Mouse (Mus musculus): ENCODE data around the gene Zbtb16. TPM values are rescaled to one million over a fixed set of nuclear protein-coding genes. Genes with fewer than 3 reads are reported as not detected.

Gene Zbtb16
- total RNA-seq, 2 experiments from 2014 or later: 122 to 213 TPM

GRCm38 (mm10) chr9:48645648-48646126 is 190.3 kb downstream of the Zbtb16 start:
- DNase-seq: no peak

GRCm38 (mm10) chr9:48644926-48645647 is 190.9 kb downstream of the Zbtb16 start:
- DNase-seq: peak; percentile 66 to 78

DNA sequence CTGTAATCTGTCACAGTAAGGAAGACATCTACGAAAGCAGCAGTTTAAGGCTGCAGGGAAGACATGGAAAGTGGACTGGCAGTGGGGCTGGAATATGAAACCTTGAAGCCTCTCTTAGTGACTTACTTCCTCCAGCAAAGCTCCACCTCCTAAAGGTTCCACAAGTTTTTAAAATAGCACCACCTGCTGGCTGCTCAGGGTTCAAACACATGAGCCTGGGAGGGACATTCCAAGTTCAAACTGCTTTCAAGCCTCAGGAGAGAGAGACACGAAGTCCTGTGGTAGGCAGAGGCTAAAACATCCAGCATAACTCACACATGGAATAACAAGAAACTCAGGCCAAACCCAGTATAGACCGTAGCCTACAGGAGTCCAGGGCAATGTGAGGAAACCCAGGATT is 191.6 kb downstream of the Zbtb16 start:
- DNase-seq: peak in 1 of 2 experiments; percentile 17

GRCm38 (mm10) chr9:48641636-48642035 is 194.4 kb downstream of the Zbtb16 start:
- DNase-seq: no peak

GRCm38 (mm10) chr9:48640881-48641280 is 195.1 kb downstream of the Zbtb16 start:
- peak; percentile 1 to 3 for DNase-seq

GRCm38 (mm10) chr9:48638176-48638803 is 197.7 kb downstream of the Zbtb16 start:
- peak in 1 of 2 experiments; percentile 3 for DNase-seq

GRCm38 (mm10) chr9:48637161-48637560 is 198.9 kb downstream of the Zbtb16 start:
- DNase-seq: peak in 1 of 2 experiments; percentile 0

GRCm38 (mm10) chr9:48635576-48636350 is 200.3 kb downstream of the Zbtb16 start:
- no peak for DNase-seq

DNA sequence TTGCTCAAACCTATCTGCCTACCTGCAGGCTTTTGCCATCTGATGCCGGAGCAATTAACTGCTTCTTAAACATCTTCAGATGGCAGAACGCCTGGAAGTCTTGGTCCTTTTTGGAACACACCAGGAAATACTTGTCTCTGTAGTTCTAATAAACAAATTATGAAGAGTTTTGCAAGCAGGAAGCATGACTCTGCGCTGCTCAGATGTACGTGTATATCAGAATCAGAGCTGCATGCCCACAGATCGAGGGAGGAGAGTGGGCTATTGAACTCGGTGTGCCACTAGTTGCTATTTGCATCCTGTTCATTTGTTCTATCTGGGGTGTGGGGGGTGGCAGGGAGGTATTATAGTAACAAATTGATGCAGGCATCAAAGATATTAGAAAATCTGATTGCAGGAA is 202.9 kb downstream of the Zbtb16 start:
- no peak for DNase-seq

DNA sequence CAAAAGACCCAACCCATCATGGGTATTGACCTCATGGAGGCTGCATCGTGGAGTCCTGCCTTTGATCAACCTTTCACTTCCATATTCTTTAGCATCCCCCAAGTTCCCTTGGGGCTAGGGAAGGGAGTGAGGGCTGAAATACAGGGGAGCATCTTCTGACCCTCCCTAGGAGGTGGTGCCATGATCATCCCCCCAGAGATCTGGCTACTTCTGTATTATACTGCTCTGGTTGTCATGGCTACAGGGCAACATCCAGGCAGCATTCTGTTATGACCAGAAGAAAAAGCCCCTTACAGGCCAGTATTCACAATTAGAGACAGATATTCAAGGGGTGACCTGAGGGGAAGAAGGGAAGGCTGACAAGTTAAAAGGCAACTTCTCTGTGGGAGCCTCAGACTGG is 216.8 kb downstream of the Zbtb16 start:
- DNase-seq: no peak

GRCm38 (mm10) chr9:48618589-48618988 is 217.4 kb downstream of the Zbtb16 start:
- peak; percentile 86 to 91 for DNase-seq

GRCm38 (mm10) chr9:48618111-48618510 is 217.9 kb downstream of the Zbtb16 start:
- peak; percentile 89 to 90 for DNase-seq

DNA sequence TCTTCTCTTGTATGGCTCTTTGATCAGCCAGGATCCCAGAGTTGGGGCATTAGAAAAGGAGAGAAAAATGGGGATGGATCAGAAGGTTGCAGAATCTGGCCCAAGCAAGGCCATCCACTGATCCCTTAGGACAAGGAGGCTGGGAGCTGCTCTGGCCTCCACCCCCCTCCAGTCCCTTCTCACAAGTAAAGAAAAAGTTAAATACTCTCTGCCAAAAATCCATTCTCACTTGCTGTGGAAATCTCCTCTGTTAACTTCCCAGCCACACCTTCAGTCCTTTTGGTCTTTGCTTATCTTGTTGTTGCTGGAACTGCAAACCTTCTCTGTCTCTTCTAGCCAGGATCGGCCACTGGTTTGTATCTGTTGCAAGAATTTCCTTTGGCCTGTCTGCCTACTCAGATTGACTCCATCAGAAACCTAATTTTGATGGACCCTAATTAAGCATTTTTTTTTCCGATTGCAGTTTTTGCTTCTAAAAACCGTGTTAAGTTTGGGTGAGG is 218.5 kb downstream of the Zbtb16 start:
- DNase-seq: peak; percentile 48 to 65

- no peak for DNase-seq
Observed at GRCm38 (mm10) chr9:48613221-48613620, 222.8 kb downstream of the Zbtb16 start.

- peak; percentile 45 to 64 for DNase-seq
Observed at GRCm38 (mm10) chr9:48612542-48612941, 223.5 kb downstream of the Zbtb16 start.

DNA sequence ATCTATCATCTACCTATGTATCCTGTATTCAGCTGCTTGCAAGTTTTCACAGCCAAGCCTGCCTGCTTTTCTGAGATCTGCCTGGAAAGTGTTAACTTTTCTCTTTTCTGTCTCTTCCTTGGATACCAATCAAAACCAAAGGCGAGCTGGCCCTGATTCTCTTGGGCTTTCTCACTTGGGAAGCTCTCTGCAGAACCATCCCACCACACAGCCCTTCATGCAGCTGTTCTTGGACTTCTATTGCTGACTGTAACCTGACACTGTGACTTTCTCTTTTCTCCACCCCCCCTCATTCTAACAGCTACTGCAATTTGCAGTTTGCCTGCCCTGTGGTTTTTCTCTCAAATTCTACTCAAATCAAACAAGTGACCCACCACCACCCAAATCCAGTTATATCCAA is 225.0 kb downstream of the Zbtb16 start:
- no peak for DNase-seq

DNA sequence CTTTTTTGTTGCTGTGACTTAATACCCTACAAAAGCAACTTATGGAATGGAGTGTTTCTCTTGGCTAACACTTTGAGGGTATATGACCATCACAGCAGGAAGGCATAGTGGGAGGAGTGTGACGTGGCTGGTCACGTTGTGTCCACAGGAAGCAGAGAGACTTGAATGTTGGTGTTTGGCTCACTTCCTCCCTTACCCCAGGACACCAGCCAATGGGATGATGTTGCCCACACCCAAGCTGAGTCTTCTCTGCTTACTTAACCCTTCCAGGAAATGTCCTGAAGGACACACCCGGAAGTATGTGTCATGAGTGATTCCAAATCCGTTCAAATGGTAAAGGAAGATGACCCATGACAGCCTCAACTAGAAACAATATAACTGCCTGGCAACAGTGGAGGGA is 226.3 kb downstream of the Zbtb16 start:
- DNase-seq: no peak

DNA sequence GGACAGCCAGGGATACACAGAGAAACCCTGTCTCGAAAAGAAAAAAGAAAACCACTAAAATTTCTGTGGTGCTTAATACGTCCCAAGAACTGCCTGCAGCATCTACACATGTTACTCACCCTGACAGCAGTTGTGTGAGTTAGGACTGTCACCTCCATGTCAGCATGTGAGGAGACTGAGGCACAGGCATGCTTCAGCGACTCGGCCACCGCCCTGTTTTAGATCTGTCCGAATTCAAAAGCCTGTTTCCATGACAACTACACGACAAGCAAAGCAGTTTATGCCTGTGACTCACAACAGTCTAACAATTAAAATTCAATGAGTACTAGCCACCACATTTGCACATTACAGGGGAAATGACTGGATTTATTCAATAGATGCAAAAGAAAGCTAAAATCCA is 228.6 kb downstream of the Zbtb16 start:
- no peak for DNase-seq

DNA sequence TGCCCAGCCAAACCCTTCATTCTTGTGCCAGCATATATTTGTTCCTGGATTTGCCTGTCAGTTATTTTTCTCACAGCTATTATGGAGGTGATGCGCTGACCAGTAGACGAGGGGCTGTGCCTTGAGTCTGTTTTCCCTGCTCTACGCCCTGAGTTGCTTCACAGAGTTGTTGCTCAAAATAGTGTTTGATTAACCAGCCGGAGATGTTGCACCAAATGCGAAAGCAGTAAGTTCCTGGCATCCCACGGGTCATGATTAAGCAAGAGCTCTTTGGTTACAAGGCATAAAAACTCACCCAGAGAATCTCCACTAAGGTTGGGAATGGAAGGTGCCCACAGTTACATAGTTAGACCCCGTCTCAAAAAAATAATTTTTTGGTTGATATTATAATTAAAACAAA is 229.9 kb downstream of the Zbtb16 start:
- DNase-seq: peak; percentile 44 to 65

DNA sequence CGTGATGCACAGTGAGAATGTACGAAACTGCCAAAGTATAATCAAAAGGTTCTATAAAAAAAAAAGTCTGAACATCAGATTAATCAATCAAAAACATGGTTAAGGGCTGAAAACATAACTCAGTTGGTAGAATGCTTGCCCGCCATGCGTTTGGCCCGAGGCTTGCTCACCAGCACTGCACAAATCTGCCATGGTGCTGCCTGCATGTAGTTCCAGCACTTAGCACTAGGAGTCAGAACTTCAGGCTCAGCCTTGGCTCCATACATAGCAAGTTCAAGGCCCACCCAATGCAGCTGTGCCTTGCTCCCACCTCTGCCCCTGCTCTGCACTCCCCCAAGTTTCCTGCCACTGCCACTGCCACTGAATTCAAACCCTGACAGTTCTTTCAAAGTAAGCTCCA is 230.3 kb downstream of the Zbtb16 start:
- no peak for DNase-seq

- peak; percentile 69 to 83 for DNase-seq
Observed at GRCm38 (mm10) chr9:48604939-48605598, 231.0 kb downstream of the Zbtb16 start, which contains the start of gene Nnmt. Gene Nnmt (minus strand): TSS chr9:48605153.

Measured in heart, adult 18-20 months (tissue).